Comparison of ENCODE assay signal across 27 mouse cellular contexts in genomic region chr15:79964376-79964775, GRCm38 (mm10).
"Had no signal": no experiment of that assay in that cellular context is flagged by ENCODE, and none has a peak within 500 bp of the region (broad histone marks: within the 10 kb centered on the region; RNA-seq: fewer than 3 reads in every experiment).

No protein-coding gene starts in this region.

- DNase-seq: cerebellum, adult 8-10 months; cerebellum, adult 9-10 months; cerebellum, adult 9-11 months; cerebellum, postnatal 10 days; cerebellum, postnatal 25 days; cerebellum, postnatal 36 days; embryo, embryonic 11 days; forebrain, postnatal 0 days; gastrocnemius, adult 2 months; gastrocnemius, postnatal 10 days; gastrocnemius, postnatal 14 days; gastrocnemius, postnatal 25 days; gastrocnemius, postnatal 36 days; heart, adult 11 months; heart, adult 18-20 months; heart, adult 2 months had no signal

- ATAC-seq: forebrain, embryonic 13.5 days; forebrain, embryonic 14.5 days; forebrain, embryonic 15.5 days; forebrain, embryonic 16.5 days; forebrain, postnatal 0 days had no signal

- H3K27ac ChIP-seq: embryonic facial prominence, embryonic 10.5 days; embryonic facial prominence, embryonic 12.5 days; embryonic facial prominence, embryonic 13.5 days; embryonic facial prominence, embryonic 15.5 days; forebrain, embryonic 10.5 days; forebrain, embryonic 12.5 days; forebrain, embryonic 13.5 days; forebrain, embryonic 15.5 days; gastrocnemius, adult 2 months; heart, adult 2 months had no signal

- H3K4me1 ChIP-seq: embryonic facial prominence, embryonic 12.5 days; forebrain, embryonic 12.5 days; forebrain, embryonic 13.5 days; forebrain, embryonic 15.5 days had no signal

- H3K4me2 ChIP-seq: embryonic facial prominence, embryonic 12.5 days; embryonic facial prominence, embryonic 13.5 days; embryonic facial prominence, embryonic 15.5 days; forebrain, embryonic 12.5 days; forebrain, embryonic 13.5 days; forebrain, embryonic 15.5 days had no signal

- H3K9me3 ChIP-seq: embryonic facial prominence, embryonic 10.5 days; embryonic facial prominence, embryonic 12.5 days; embryonic facial prominence, embryonic 13.5 days; embryonic facial prominence, embryonic 15.5 days; forebrain, embryonic 10.5 days; forebrain, embryonic 12.5 days; forebrain, embryonic 13.5 days; forebrain, embryonic 15.5 days had no signal

- H3K27me3 ChIP-seq: embryonic facial prominence, embryonic 12.5 days; embryonic facial prominence, embryonic 13.5 days; embryonic facial prominence, embryonic 15.5 days; forebrain, embryonic 12.5 days; forebrain, embryonic 13.5 days; forebrain, embryonic 15.5 days had no signal

- H3K4me3 ChIP-seq: embryonic facial prominence, embryonic 10.5 days; embryonic facial prominence, embryonic 12.5 days; embryonic facial prominence, embryonic 13.5 days; embryonic facial prominence, embryonic 15.5 days; erythroblast, embryonic 14.5 days; forebrain, embryonic 10.5 days; forebrain, embryonic 12.5 days; forebrain, embryonic 13.5 days; forebrain, embryonic 15.5 days; gastrocnemius, adult 2 months; heart, adult 2 months had no signal

- H3K9ac ChIP-seq: embryonic facial prominence, embryonic 12.5 days; embryonic facial prominence, embryonic 13.5 days; embryonic facial prominence, embryonic 15.5 days; forebrain, embryonic 12.5 days; forebrain, embryonic 13.5 days; forebrain, embryonic 15.5 days; forebrain, postnatal 0 days had no signal

- H3K36me3 ChIP-seq: embryonic facial prominence, embryonic 10.5 days; embryonic facial prominence, embryonic 12.5 days; embryonic facial prominence, embryonic 13.5 days; embryonic facial prominence, embryonic 15.5 days; forebrain, embryonic 10.5 days; forebrain, embryonic 12.5 days; forebrain, embryonic 15.5 days had no signal
